Mouse (Mus musculus) cerebellum, adult 8-10 months (tissue): ENCODE measurements around the gene Rcan3.

Experiments used
- DNase-seq: peaks from one replicate; pipeline ENCODE4 v3.0.0; 2022

Gene Rcan3

GRCm38 (mm10) chr4:135433443-135434394 lies at the start of gene Rcan3:
Gene Rcan3, minus strand, starts transcription at chr4:135433853.
- peak; percentile 71 for DNase-seq

GRCm38 (mm10) chr4:135480370-135480769 lies 46.7 kb upstream of the Rcan3 start:
- DNase-seq, result no peak

GRCm38 (mm10) chr4:135477851-135478250 lies 44.2 kb upstream of the Rcan3 start:
- DNase-seq, result no peak

DNA sequence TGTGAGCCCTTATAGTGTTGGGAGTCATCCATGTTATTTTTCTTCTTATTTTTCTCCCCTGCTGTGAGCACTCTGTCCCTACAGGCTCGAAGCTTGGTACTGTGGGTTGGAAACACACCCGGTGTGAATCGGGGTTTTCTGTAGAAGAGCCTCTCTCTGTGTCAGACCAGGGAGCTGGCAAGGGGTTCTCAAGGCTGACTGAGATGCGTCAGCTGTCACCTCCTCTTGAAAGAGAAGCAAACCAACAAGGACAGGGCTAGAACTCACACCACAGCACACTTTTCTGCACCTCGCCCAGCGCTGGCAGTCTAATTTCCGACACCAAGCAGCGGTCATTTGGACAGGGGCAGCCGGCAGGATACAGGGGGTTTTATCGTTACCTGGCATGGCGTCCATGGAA lies 29.8 kb upstream of the Rcan3 start:
- no peak for DNase-seq

DNA sequence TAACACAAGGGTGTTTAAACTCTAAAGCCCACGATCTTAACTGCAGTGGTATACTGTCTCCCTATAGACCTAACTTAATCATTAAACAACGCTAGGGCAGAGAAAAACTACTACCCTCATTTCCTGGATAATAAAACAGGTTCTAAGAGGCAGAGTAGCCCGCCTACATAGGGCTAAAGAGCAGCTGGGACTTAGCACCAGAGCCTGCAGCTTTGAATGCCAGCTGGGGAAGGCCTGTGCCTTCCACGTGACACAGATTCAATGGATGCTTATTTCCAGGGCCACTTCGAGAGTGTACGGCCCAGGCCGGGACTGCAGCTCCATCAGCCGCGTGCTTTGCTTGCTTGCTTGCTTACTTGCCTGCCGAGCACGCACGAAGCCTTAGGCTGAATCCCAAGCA lies 19.9 kb upstream of the Rcan3 start:
- DNase-seq, result no peak

GRCm38 (mm10) chr4:135453164-135453563 lies 19.5 kb upstream of the Rcan3 start:
- no peak for DNase-seq

DNA sequence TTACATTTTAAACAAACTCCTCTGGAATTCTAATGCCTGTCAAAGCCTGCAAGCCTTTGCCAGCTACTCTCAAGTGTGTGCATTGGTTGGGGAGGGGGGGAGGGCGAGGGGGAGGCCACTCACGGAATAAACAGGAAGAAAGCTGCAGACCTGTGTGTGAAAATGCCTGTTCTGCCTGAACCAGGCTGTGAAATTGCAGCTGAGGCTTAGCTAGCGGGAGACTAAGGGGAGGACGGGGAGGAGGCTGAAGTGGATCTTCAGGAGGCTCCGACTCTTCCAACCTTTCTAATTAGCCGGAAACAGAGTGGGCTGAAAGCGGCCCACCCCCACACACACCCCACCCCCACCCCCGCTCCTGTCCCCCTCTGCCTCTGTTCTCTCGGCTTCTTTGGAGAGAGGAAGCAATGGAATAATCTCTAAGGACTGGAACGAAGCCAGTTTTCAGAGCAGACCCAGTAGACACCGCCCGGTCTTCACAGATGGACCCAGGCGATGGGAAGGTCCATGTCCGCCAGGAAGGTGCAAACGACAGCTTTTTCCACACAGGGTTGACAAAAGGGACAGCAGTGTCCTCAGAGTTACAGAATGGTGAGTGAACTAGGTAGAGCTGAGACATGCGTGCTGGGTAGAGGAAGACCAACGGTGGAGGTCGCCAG lies 17.8 kb upstream of the Rcan3 start:
- no peak for DNase-seq

DNA sequence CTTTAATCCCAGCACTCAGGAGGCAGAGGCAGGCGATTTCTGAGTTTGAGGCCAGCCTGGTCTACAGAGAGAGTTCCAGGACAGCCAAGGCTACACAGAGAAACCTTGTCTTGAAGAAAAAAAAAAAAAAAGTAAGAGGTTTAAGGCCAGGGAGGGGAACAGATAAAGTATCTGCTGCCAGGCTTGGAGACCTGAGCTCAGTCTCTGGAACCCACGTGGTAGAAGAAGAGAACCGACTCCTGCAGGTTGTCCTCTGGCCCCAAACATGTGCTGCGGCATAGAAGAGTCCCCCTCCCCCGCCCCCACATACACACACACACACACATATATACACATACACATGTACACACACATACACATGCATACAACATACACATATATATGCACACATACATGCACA lies 8.8 kb upstream of the Rcan3 start:
- DNase-seq, result no peak

DNA sequence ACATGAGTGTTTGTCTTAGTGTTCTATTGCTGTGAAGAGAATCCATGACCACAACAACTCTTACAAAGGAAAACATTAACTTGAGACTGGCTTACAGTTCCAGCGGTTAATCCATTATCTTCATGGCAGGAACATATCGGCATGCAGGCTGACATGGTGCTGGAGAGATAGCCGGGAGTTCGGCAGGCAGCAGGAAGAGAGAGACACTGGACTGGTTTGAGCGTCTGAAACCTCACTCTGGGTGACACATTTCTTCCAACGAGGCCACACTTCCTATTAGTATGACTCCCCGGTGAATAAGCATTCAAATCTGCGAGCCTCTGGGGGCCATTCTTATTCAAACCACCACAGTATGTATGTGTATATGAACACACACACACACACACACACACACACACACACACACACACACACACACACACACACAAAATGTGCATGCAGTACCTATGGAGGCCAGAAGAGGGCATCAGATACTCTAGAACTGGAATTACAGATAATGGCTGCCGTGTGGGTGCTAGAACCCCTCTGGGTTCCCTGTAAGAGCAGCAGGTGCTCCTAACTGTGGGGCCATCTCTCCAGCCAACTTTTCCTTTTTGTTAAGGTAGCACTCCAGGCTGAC lies 6.4 kb upstream of the Rcan3 start:
- no peak for DNase-seq

DNA sequence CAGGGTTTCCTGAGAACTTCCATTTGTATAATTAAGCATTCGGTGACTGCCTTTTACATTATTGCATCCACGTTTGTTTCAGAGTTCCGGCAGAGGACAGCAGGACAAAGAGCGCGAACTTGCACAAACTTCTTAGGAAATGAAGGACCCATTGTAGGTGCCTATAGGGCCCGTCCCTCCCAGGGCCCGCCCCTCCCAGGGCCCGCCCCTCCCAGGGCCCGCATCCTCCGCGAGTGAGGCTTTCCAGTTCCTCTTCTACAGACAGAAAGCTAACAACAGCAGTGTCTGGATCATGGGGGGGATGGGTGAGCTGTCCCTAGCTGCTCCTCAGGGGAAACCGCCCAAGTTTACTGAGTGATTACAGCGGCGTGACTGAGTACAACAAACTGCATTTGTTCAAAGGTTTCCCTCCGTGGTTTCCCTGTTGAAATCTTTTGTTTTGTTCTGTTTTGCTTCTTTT lies 5.6 kb upstream of the Rcan3 start:
- DNase-seq, result no peak

GRCm38 (mm10) chr4:135437924-135438323 lies 4.3 kb upstream of the Rcan3 start:
- no peak for DNase-seq

GRCm38 (mm10) chr4:135436291-135436690 lies 2.6 kb upstream of the Rcan3 start:
- no peak for DNase-seq

DNA sequence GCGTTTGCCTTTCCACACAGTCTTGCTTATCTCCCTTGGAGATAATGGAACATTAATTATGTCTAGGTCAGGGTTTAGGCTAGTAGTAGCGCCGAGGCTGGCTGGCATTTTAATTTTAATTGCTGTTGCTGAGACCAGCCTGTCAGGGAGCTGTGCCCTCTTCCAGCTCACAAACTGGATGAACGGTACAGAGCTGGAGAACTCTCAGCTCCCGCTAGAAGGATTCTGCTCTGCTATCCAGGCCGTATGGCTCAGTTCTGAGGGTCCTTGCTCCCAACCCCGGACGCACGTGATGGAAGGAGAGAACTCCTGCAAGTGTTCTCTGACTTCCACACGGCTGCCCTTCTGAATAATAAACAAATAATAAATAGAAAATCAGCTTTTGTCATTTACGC lies 739 bp upstream of the Rcan3 start:
- no peak for DNase-seq

- no peak for DNase-seq
Measured at GRCm38 (mm10) chr4:135433086-135433442, 589 bp downstream of the Rcan3 start.

- DNase-seq, result peak; percentile 74
Measured at GRCm38 (mm10) chr4:135429990-135430760, 3.5 kb downstream of the Rcan3 start.

DNA sequence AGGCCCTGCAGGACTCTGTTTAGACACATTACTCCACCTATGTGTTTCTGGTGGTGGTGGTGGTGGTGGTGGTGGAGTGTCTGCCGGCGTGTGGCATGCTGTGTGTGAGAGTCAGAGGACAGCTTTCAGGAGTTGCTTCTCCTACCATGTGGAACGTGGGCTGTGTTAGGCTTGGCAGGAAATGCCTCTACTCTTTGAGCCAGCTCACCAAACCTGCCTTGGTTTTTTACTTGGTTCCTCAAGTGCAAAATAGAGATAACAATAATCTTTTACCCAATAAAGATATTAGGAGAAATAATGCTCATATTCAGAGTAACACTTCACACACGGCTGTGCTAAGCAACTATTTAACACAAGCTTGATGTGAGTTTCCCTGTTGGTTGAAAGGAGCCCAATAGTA lies 4.3 kb downstream of the Rcan3 start:
- no peak for DNase-seq

GRCm38 (mm10) chr4:135426587-135426986 lies 7.1 kb downstream of the Rcan3 start:
- no peak for DNase-seq

- DNase-seq, result peak; percentile 63
Measured at GRCm38 (mm10) chr4:135425625-135426024, 8.0 kb downstream of the Rcan3 start.

DNA sequence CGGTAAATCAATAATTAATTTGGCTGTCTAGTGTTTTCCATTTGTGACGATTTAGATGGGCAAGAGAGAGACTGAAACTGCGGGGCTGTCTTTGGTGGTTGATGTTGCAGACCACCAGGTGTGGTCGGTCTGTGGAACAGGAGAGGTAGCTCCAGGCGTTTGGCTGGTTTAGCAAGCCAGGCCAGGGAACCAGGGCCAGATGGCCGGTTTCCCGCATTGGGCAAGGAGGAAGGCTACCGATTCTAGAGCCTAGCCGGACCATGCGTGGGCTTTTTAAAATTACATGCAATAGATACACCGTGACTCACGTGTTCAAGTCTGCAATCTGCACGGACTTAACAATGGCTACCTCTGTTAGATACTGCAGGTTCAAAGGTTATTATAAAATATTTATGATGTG lies 12.7 kb downstream of the Rcan3 start:
- no peak for DNase-seq

- DNase-seq, result no peak
Measured at GRCm38 (mm10) chr4:135420416-135420815, 13.2 kb downstream of the Rcan3 start.

DNA sequence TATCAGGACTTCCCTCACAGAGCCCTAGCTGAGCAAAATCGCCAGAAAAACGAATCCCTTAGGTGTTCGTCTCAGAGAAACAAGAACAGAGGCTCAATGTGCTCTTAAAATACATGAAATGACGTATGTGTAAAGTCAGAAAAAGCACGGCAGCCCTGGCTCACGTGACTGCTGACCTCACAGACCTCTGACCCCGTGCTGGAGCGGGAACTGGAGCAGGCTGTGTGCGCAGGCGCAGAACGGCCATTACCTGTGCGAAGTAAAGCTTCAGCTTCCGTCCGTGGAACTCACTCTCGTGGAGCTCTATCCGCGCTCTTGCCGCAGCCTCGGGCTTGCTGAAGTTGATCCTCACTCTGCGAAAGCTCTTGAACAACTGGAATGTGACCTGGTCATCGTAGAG lies 13.7 kb downstream of the Rcan3 start:
- no peak for DNase-seq

DNA sequence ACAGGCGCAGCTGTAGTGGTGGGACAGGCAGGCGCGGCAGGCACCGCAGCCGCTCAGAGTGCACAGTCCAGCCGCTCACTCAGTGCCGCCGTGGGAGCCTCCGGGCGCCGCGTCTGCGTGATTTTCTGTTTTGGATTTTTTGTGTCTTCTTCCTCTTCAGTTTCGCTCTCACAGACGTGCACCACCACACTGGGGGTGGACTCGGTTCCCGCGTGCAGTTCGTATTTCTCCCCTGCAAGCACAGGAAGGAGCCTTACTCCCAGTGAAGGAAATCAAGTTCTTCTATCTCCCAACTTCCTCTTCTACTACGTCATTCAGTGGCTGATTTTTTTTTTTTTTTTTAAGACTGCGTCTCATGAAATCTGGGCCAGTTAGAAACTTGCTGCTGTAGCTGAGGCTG lies 17.3 kb downstream of the Rcan3 start:
- no peak for DNase-seq

DNA sequence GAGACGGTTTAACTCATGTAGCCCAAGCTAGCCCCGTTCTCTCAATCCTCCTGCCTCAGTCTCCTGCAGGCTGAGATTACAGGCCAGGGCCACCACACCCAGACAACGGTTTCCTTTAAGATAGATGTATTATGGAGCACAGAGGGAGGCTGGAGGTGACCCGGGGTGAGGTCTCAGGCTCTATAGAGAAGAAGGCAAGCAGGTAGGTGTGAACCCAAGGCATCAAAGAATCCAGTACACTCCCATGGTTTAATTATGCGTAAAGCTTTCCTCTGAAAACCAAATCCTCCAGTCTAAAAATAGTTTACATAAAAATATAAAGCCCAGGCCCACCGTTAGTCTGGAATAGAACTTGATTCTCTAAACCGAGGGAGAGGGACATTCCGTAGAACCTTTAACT lies 20.2 kb downstream of the Rcan3 start:
- DNase-seq, result no peak
